Mouse (Mus musculus) forebrain, embryonic 13.5 days (tissue): ENCODE measurements around the gene Sars2. TPM values are rescaled to one million over a fixed set of nuclear protein-coding genes. Genes with fewer than 3 reads are reported as not detected.

Experiments
- ATAC-seq: fragments of 200-750 bp; cut with Nextera tagmentation; 2 replicates; pipeline ENCODE4 v1.8.0; 2017
- H3K27ac ChIP-seq: fragments of 300-500 bp; sonication (generic); 2 replicates; pipeline ENCODE4 v1.5.1; 2015; ENCODE audit warnings: inconsistent platforms, mild to moderate bottlenecking, moderate library complexity
- H3K27me3 ChIP-seq: fragments of 300-500 bp; sonication (generic); 2 replicates; pipeline ENCODE4 v1.6.1; 2015; ENCODE audit warnings: mild to moderate bottlenecking, inconsistent platforms
- H3K36me3 ChIP-seq: fragments of 300-500 bp; sonication (generic); 2 replicates; pipeline ENCODE4 v1.6.1; 2015; ENCODE audit warnings: mild to moderate bottlenecking, inconsistent platforms; ENCODE audit not compliant: poor library complexity, severe bottlenecking
- H3K4me1 ChIP-seq: fragments of 300-500 bp; sonication (generic); 2 replicates; pipeline ENCODE4 v1.6.1; 2015; ENCODE audit warnings: inconsistent platforms
- H3K4me2 ChIP-seq: fragments of 300-500 bp; sonication (generic); 2 replicates; pipeline ENCODE4 v1.6.1; 2015; ENCODE audit warnings: inconsistent platforms, mild to moderate bottlenecking, moderate library complexity
- H3K4me3 ChIP-seq: fragments of 300-500 bp; sonication (generic); 2 replicates; pipeline ENCODE4 v1.5.1; 2015; ENCODE audit warnings: mild to moderate bottlenecking, inconsistent platforms
- H3K9ac ChIP-seq: fragments of 300-500 bp; sonication (generic); 2 replicates; pipeline ENCODE4 v1.6.1; 2015; ENCODE audit warnings: mild to moderate bottlenecking, inconsistent platforms
- H3K9me3 ChIP-seq: fragments of 300-500 bp; sonication (generic); replicated peaks from 2 replicates; pipeline ENCODE4 v1.6.1; 2016; ENCODE audit warnings: inconsistent platforms
- whole genome bisulfite sequencing: fragments of 180-500 bp; shearing (Covaris S2); methylation state at CpG from one replicate; pipeline ENCODE4 v1.1.7; 2015; 5-methylcytosine and 5-hydroxymethylcytosine counted together
- polyA plus RNA-seq: library from polyadenylated mRNA; unstranded; fragments of >200 nt; fragmentation: Nextera tagmentation; extraction: Ambion mirVana; gene quantifications from 2 replicates; pipeline ENCODE4 v1.2.1, GENCODE M21; 2015

The Sars2 gene
- polyA plus RNA-seq, 1 experiment from 2014 or later, result 23.0 TPM

DNA sequence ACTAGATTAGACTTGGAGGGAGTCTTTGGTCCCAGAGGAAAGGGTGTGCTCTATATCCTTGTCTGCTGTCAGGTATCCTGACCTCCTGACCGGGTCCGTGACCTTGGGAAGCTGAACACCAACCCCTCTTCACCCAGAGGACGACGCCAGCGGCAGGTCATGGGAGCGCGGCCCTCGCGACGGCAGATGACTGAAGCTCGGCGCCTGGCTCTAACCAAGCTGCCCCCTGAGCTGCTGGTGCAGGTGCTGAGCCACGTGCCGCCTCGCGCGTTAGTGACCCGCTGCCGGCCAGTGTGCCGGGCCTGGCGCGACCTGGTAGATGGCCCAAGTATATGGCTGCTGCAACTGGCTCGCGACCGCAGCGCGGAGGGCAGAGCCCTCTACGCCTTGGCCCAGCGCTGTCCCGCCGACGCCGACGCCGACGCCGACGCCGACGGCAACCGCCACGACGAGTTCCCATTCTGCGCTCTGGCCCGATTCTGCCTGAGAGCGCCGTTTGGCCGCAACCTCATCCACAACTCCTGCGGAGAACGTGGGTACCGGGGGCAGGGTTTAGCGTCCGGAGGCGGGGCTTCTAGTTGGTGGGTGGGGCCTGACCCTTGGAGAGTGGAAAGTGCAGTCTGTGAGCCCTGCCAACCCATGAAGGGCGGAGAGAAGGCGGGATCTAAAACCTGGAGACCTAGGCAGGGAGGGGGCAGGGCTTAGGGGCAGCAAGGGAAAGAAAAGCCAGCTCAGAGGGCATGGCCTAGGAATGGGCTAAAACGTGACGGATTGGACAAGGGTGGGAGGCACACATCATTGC, 9.2 kb upstream of the Sars2 start:
- Histone ChIP-seq H3K9ac (peak overlapping the region; percentile 59), H3K4me2 (peak overlapping the region; percentile 68), H3K4me1 (peaks cover 13% of the 10 kb centered on the region; the same call in 1 of the 2 replicates), H3K9me3 (0 out of 2 replicates have a peak, but pooled peaks cover 4% of the 10 kb centered on the region), H3K4me3 (peak overlapping the region; percentile 44), H3K36me3 (peaks cover 16% of the 10 kb centered on the region), H3K27me3 (peaks cover 7% of the 10 kb centered on the region; the same call in 1 of the 2 replicates), H3K27ac (no peak overlapping the region)
- peak; percentile 87 for ATAC-seq
- WGBS, result 3% methylated on average over 56 of the region's 58 CpGs

DNA sequence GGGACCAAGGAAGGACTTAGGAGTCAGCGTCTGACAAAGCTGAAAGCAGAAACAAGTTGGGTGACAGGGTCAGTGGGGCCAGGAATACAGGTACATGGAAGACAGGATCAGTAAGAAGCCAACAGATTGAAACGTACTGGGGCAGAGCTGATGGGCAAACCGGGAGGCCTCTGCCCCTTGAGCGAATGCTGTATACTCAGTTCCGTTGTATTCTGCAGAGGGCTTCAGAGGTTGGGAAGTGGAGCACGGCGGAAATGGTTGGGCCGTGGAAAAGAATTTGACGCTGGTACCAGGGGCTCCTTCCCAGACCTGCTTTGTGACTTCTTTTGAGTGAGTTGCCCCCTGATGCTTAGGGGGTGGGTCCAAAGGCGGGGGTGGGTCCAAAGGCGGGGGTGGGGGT, 8.6 kb upstream of the Sars2 start:
- H3K4me2 ChIP-seq, result peak overlapping the region; percentile 68
- H3K36me3 ChIP-seq, result peaks cover 21% of the 10 kb centered on the region
- peaks cover 12% of the 10 kb centered on the region; the same call in 1 of the 2 replicates for H3K4me1 ChIP-seq
- ATAC-seq, result no peak
- H3K9ac ChIP-seq, result peak overlapping the region; percentile 59
- H3K4me3 ChIP-seq, result peak overlapping the region; percentile 44
- peaks cover 7% of the 10 kb centered on the region; the same call in 1 of the 2 replicates for H3K27me3 ChIP-seq
- no peak overlapping the region for H3K27ac ChIP-seq
- 0 out of 2 replicates have a peak, but pooled peaks cover 4% of the 10 kb centered on the region for H3K9me3 ChIP-seq
- WGBS, result 7% methylated on average over 11 of the region's 11 CpGs

DNA sequence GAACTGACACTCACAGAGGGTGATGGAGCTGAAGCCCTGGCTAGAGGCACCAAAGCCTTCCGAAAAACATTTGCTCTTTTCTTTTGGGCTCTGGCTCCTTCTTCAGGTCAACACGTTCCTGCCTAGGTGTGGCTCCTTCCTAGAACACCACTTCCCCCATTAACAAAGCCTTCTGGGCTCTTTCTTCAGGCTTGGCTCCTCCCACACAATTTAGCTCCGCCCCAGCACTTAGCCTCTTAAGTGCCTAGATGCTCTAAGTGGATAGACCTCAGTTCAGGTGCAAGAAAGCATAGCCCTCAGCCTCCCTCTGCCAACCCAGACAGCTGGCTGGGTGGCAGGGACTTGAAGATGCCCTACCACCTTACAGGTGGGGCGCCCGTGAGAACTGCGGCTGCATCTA, 6.1 kb upstream of the Sars2 start:
- no peak overlapping the region for H3K27ac ChIP-seq
- peaks cover 7% of the 10 kb centered on the region; the same call in 1 of the 2 replicates for H3K27me3 ChIP-seq
- peaks cover 12% of the 10 kb centered on the region; the same call in 1 of the 2 replicates for H3K4me1 ChIP-seq
- no peak overlapping the region for H3K4me2 ChIP-seq
- H3K9ac ChIP-seq, result no peak overlapping the region
- 83% methylated on average over 6 of the region's 6 CpGs for WGBS
- H3K36me3 ChIP-seq, result peaks cover 38% of the 10 kb centered on the region
- no peak overlapping the region for H3K4me3 ChIP-seq
- ATAC-seq, result no peak
- 0 out of 2 replicates have a peak, but pooled peaks cover 4% of the 10 kb centered on the region for H3K9me3 ChIP-seq

DNA sequence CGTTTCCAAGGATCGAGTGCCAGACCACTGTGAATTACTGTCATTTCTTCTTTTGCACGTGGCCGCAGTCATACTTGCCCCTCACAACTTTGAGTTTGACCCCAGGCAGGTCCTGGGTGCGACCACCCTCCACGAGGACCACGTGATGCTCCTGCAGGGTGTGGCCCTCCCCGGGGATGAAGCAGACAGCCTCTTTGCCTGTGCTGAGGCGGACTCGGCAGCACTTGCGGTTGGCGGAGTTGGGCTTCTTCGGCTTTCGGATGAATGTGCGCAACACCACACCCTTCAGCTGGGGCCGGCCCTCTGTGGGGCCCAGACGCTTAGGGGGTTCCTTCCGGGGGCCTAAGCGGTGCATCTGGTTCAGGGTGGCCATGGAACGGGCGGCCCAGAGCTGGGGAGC, 2.0 kb upstream of the Sars2 start:
- WGBS, result 95% methylated on average over 21 of the region's 21 CpGs
- Histone ChIP-seq H3K27me3 (no peaks in the 10 kb centered on the region), H3K4me2 (no peak overlapping the region), H3K9me3 (no peaks in the 10 kb centered on the region), H3K9ac (no peak overlapping the region), H3K4me3 (no peak overlapping the region), H3K36me3 (peaks cover 43% of the 10 kb centered on the region), H3K4me1 (peaks cover 13% of the 10 kb centered on the region), H3K27ac (no peak overlapping the region)
- no peak for ATAC-seq

DNA sequence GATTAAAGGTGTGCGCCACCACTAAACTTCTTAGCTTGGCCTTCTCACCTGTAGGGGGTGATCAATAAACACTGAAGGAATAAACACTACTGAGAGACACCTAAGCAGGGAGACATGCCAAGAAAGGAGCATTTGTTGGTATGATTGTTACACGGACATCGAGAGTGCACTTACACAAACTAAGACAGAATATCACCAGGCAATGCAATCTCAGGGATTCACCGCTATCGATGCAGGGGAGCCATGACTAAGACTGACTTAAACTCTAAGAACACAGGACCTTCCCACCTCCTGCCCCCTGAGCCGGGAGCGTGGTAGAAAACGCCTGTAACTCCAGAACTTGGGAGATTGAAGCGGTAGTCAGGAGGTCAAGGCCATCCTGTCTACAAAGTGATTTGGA, 843 bp upstream of the Sars2 start:
- Histone ChIP-seq H3K27me3 (no peaks in the 10 kb centered on the region), H3K4me2 (peak overlapping the region; percentile 85), H3K9me3 (no peaks in the 10 kb centered on the region), H3K9ac (peak overlapping the region; percentile 82), H3K36me3 (peaks cover 53% of the 10 kb centered on the region), H3K4me1 (peaks cover 13% of the 10 kb centered on the region), H3K27ac (no peak overlapping the region), H3K4me3 (peak overlapping the region; percentile 55)
- 43% methylated on average over 9 of the region's 9 CpGs for WGBS
- ATAC-seq, result no peak

DNA sequence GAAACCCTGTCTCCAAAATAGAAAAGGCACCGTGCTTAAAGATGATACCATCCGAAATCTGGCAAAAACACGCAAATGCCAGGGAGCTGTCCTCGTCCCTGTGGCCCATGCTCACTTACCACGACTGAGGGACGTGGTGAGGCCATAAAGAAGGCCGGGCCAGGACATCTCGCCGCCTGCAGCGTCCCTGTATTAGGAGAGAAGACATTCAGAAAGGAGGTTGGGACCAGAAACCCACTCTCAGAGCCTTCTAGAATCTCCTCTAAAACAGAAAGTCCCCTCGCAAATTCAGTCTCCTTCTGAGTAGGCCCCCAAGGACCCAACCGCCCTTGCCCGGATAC, 454 bp upstream of the Sars2 start:
- Histone ChIP-seq H3K9me3 (no peaks in the 10 kb centered on the region), H3K36me3 (peaks cover 53% of the 10 kb centered on the region), H3K9ac (peak overlapping the region; percentile 82), H3K4me3 (peak overlapping the region; percentile 55), H3K27me3 (no peaks in the 10 kb centered on the region), H3K27ac (0 out of 2 replicates have a peak overlapping the region, but pooled peaks have one; percentile 16), H3K4me1 (peaks cover 13% of the 10 kb centered on the region), H3K4me2 (peak overlapping the region; percentile 85)
- no peak for ATAC-seq
- WGBS, result 2% methylated on average over 13 of the region's 13 CpGs

DNA sequence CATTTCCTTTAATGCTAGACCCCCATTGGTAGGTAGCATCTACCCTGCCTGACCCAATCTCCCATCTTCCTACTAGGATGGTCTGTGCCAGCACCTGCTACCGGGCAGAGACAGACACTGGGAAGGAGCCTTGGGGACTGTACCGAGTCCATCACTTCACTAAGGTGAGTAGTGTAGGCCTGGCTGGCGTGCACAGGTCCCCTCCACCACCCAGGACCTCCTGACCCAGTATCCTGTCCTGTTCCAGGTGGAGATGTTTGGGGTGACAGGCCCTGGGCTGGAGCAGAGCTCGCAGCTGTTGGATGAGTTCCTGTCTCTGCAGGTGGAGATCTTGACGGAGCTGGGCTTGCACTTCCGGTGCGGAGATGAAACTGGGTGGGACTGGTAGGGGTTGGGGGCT, 8.1 kb downstream of the Sars2 start:
- no peak overlapping the region for H3K4me2 ChIP-seq
- H3K9me3 ChIP-seq, result no peaks in the 10 kb centered on the region
- peaks cover 61% of the 10 kb centered on the region for H3K36me3 ChIP-seq
- no peak for ATAC-seq
- no peak overlapping the region for H3K4me3 ChIP-seq
- no peak overlapping the region for H3K9ac ChIP-seq
- no peaks in the 10 kb centered on the region for H3K27me3 ChIP-seq
- H3K27ac ChIP-seq, result no peak overlapping the region
- 96% methylated on average over 7 of the region's 7 CpGs for WGBS
- H3K4me1 ChIP-seq, result no peaks in the 10 kb centered on the region

DNA sequence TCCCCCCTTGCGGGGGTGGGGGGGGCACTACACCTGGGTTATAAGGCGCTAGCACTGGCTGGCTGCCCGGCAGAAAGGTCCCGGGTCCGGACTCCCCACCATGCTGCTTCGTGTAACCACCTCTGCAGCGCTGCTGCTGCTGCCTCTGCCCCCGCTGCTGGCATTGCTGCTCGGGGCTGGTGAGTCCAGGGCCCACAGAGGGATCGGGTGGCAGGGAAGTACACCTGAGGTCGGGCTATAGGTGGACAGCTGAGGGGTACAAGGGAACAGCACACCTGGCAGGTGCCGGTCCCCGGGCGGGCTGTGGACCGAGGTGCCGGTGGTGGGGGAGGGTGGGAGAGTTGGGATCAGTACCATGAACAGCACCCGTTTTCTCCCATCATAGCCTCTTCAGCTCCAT, 14.3 kb downstream of the Sars2 start, which contains the start of gene Ccer2:
TSS of gene Ccer2 (plus strand) at position 96 of the 400 bp plus-strand sequence.
- peaks cover 9% of the 10 kb centered on the region; the same call in 1 of the 2 replicates for H3K4me1 ChIP-seq
- H3K9ac ChIP-seq, result peak within 1 kb of the TSS; percentile 45; the same call in 1 of the 2 replicates
- ATAC-seq, result no peak
- H3K27ac ChIP-seq, result no peak within 1 kb of the TSS
- H3K27me3 ChIP-seq, result peaks cover 26% of the 10 kb centered on the region
- H3K36me3 ChIP-seq, result peaks cover 46% of the 10 kb centered on the region
- peak within 1 kb of the TSS; percentile 12; the same call in 1 of the 2 replicates for H3K4me3 ChIP-seq
- 5% methylated on average over 17 of the region's 17 CpGs for WGBS
- peak within 1 kb of the TSS; percentile 45 for H3K4me2 ChIP-seq
- H3K9me3 ChIP-seq, result no peaks in the 10 kb centered on the region

DNA sequence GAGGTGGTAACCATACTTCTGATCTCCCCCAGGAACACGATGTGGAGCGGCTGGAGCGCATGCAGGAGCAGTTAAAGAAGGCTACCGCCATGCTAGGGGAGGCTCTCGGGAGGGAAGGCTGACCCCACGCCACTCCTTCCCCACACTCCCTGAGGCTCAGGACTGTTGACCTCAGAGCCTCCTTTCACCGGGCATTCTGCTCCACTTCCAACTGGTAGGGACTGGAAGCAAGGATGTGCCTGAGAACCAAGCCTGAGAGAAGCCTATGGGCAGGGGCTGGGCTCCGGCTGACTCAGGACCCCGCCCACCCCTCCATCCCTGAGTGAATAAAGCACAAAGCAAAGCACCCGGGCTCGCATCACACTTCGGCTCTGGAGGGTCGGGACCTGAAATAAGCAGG, 16.8 kb downstream of the Sars2 start:
- peaks cover 9% of the 10 kb centered on the region; the same call in 1 of the 2 replicates for H3K4me1 ChIP-seq
- no peaks in the 10 kb centered on the region for H3K9me3 ChIP-seq
- no peak overlapping the region for H3K4me3 ChIP-seq
- ATAC-seq, result no peak
- WGBS, result 79% methylated on average over 13 of the region's 13 CpGs
- H3K9ac ChIP-seq, result no peak overlapping the region
- peaks cover 48% of the 10 kb centered on the region for H3K36me3 ChIP-seq
- peaks cover 26% of the 10 kb centered on the region for H3K27me3 ChIP-seq
- no peak overlapping the region for H3K4me2 ChIP-seq
- H3K27ac ChIP-seq, result no peak overlapping the region

DNA sequence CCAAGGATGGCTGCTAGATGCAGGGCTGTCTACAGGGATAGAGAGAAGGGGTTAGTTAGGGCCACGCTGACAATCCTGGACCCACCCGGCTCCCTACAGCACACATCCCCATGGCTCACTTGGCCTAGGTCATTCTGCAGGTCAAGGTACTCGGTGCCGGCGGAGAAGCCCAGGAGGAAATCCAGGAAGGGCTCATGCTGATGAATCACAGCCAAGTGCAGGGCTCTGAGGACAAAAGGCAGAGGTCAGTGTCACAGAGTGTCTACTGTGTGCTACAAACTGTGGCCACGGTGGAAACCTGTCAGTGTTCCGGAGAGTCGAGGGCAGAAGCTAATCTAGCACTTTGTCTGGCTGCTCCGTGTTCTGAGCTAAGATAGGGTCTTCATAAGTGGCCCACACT, 20.1 kb downstream of the Sars2 start:
- Histone ChIP-seq H3K27ac (no peak overlapping the region), H3K27me3 (peaks cover 6% of the 10 kb centered on the region), H3K9me3 (no peaks in the 10 kb centered on the region), H3K9ac (no peak overlapping the region), H3K4me1 (peaks cover 8% of the 10 kb centered on the region), H3K4me2 (no peak overlapping the region), H3K36me3 (peaks cover 45% of the 10 kb centered on the region), H3K4me3 (no peak overlapping the region)
- WGBS, result 96% methylated on average over 9 of the region's 9 CpGs
- ATAC-seq, result no peak

DNA sequence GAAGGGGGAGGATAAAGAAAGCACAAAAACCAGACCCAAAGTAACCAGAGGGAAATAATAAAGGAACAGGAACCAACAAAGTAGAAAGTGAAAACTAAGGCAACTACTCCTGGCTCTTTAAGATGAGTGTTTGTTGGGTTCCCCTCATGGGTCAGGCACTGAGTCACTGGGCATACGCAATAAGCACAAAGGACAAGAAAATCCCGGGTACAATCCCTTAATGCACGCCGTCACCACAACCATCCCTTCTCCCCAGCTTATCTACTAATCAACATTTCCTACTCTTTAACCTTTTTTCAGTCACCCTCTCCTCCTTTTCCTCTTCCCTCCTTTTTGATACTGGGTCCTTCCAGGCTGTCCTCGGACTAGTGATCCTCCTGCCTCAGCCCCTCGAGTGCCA, 23.4 kb downstream of the Sars2 start:
- Histone ChIP-seq H3K9ac (peak overlapping the region; percentile 71; the same call in 1 of the 2 replicates), H3K27ac (no peak overlapping the region), H3K4me1 (peaks cover 28% of the 10 kb centered on the region), H3K9me3 (no peaks in the 10 kb centered on the region), H3K36me3 (peaks cover 25% of the 10 kb centered on the region), H3K4me3 (peak overlapping the region; percentile 76; the same call in 1 of the 2 replicates), H3K27me3 (no peaks in the 10 kb centered on the region), H3K4me2 (peak overlapping the region; percentile 78)
- WGBS, result 84% methylated on average over 6 of the region's 6 CpGs
- ATAC-seq, result no peak

DNA sequence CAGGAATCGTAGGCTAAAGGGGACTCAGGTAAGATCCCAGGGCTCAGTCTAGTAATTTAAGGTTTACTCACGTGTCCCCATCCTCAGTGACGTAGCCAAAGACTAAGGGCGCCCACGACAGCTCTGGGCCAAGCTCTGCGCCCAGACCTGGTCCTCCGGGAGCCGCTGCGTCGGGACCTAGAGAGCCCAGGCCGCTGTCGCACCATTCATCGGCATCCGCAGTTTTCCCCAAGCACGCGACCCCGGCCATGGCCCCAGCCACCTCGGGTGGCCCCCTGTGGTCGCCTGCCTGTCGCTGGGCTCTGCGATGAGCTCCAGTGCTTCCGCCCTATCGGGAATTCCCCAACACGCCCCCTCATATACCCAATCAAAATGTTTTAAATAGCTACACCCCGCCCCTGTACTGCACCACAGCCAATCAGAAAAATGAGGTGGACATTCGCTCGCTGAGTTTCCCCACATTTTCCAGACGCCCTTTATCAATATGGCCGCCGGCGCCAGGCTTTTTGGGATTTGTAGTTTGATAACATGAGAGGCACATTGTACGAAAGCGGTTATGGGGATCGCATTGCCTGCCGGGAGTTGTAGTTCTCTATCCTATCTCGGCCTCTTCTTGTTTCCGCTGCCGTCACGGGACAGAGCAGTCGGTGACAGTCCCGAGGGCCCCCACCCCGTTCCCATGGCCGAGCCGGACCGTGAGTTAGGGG, 24.5 kb downstream of the Sars2 start, which contains the start of gene Sirt2:
TSS of gene Sirt2 (plus strand) at position 563 of the 707 bp plus-strand sequence.
- Histone ChIP-seq H3K27ac (no peak within 1 kb of the TSS), H3K36me3 (peaks cover 14% of the 10 kb centered on the region), H3K4me1 (peaks cover 28% of the 10 kb centered on the region), H3K4me3 (peak within 1 kb of the TSS; percentile 76), H3K9ac (peak within 1 kb of the TSS; percentile 71), H3K27me3 (no peaks in the 10 kb centered on the region), H3K9me3 (no peaks in the 10 kb centered on the region), H3K4me2 (peak within 1 kb of the TSS; percentile 79)
- under 1% methylated on average over 45 of the region's 45 CpGs for WGBS
- peak; percentile 99 for ATAC-seq
